26 mouse cellular contexts compared by ENCODE assay signal in genomic region chr2:35852971-35853370, GRCm38 (mm10).
A peak's percentile ranks its signal among the peaks of the same experiment; 100 is the strongest.
DNase-seq lines count a peak whose midpoint lies in the region; ATAC-seq lines count a peak whose summit lies in the region.
"Had no signal": no experiment of that assay in that cellular context is flagged by ENCODE, and none has a peak within 500 bp of the region (broad histone marks: within the 10 kb centered on the region; RNA-seq: fewer than 3 reads in every experiment).

No protein-coding gene starts in this region.

- peak; percentile 28; the same call in 1 of the 2 replicates for ATAC-seq in embryonic facial prominence, embryonic 14.5 days (ENCODE audit: low read depth)
- no peak for ATAC-seq in intestine, embryonic 16.5 days
- ATAC-seq in intestine, embryonic 15.5 days, result no peak
- ATAC-seq: activated CD4-positive, CD25-positive, alpha-beta regulatory T cell, adult 4 months; forebrain, embryonic 13.5 days; forebrain, embryonic 16.5 days; Patski had no signal

- H3K4me3 ChIP-seq in embryonic facial prominence, embryonic 14.5 days (ENCODE audit: low read depth, low read length), result no peak overlapping the region
- H3K4me3 ChIP-seq in embryonic facial prominence, embryonic 10.5 days, result no peak overlapping the region
- no peak overlapping the region for H3K4me3 ChIP-seq in intestine, embryonic 16.5 days (ENCODE audit: low read length)
- H3K4me3 ChIP-seq in intestine, embryonic 15.5 days (replicated peaks), result no peak overlapping the region
- H3K4me3 ChIP-seq: embryonic facial prominence, embryonic 15.5 days; erythroblast, embryonic 14.5 days; forebrain, embryonic 13.5 days; heart, embryonic 10.5 days; hindbrain, embryonic 12.5 days; hindbrain, embryonic 15.5 days had no signal

- H3K27ac ChIP-seq in embryonic facial prominence, embryonic 14.5 days (replicated peaks; ENCODE audit: low read depth, low read length), result no peak overlapping the region
- H3K27ac ChIP-seq in embryonic facial prominence, embryonic 10.5 days (replicated peaks), result no peak overlapping the region
- H3K27ac ChIP-seq in intestine, embryonic 16.5 days (ENCODE audit: low read length), result peak overlapping the region; percentile 34; the same call in 1 of the 2 replicates
- H3K27ac ChIP-seq in intestine, embryonic 15.5 days, result no peak overlapping the region
- H3K27ac ChIP-seq: embryonic facial prominence, embryonic 15.5 days; forebrain, embryonic 13.5 days; heart, embryonic 10.5 days; hindbrain, embryonic 12.5 days; hindbrain, embryonic 15.5 days had no signal

- H3K4me2 ChIP-seq in embryonic facial prominence, embryonic 14.5 days (ENCODE audit: low read depth, low read length), result no peak overlapping the region
- no peak overlapping the region for H3K4me2 ChIP-seq in intestine, embryonic 16.5 days (ENCODE audit: low read depth, low read length)
- H3K4me2 ChIP-seq in intestine, embryonic 15.5 days (replicated peaks), result no peak overlapping the region
- H3K4me2 ChIP-seq: embryonic facial prominence, embryonic 15.5 days; forebrain, embryonic 13.5 days; hindbrain, embryonic 12.5 days; hindbrain, embryonic 15.5 days had no signal

- no peaks in the 10 kb centered on the region for H3K36me3 ChIP-seq in embryonic facial prominence, embryonic 14.5 days (ENCODE audit: control insufficient read depth, insufficient read depth, low read length)
- no peaks in the 10 kb centered on the region for H3K36me3 ChIP-seq in embryonic facial prominence, embryonic 10.5 days (replicated peaks)
- H3K36me3 ChIP-seq in intestine, embryonic 16.5 days (ENCODE audit: control insufficient read depth, insufficient read depth, low read length), result no peaks in the 10 kb centered on the region
- no peaks in the 10 kb centered on the region for H3K36me3 ChIP-seq in intestine, embryonic 15.5 days
- H3K36me3 ChIP-seq: embryonic facial prominence, embryonic 15.5 days; G1E; heart, embryonic 10.5 days; hindbrain, embryonic 12.5 days; hindbrain, embryonic 15.5 days had no signal

- no peaks in the 10 kb centered on the region for H3K9me3 ChIP-seq in embryonic facial prominence, embryonic 14.5 days (ENCODE audit: control insufficient read depth, low read length)
- no peaks in the 10 kb centered on the region for H3K9me3 ChIP-seq in embryonic facial prominence, embryonic 10.5 days
- no peaks in the 10 kb centered on the region for H3K9me3 ChIP-seq in intestine, embryonic 16.5 days (ENCODE audit: control insufficient read depth, low read length)
- H3K9me3 ChIP-seq in intestine, embryonic 15.5 days, result no peaks in the 10 kb centered on the region
- H3K9me3 ChIP-seq: embryonic facial prominence, embryonic 15.5 days; forebrain, embryonic 13.5 days; G1E; heart, embryonic 10.5 days; hindbrain, embryonic 12.5 days; hindbrain, embryonic 15.5 days had no signal

- 48% methylated on average over 4 of the region's 4 CpGs for WGBS in embryonic facial prominence, embryonic 14.5 days
- WGBS in embryonic facial prominence, embryonic 10.5 days, result 68% methylated on average over 4 of the region's 4 CpGs
- 69% methylated on average over 4 of the region's 4 CpGs for WGBS in intestine, embryonic 16.5 days
- 75% methylated on average over 4 of the region's 4 CpGs for WGBS in intestine, embryonic 15.5 days

- H3K27me3 ChIP-seq in embryonic facial prominence, embryonic 14.5 days (replicated peaks; ENCODE audit: control insufficient read depth, insufficient read depth, low read length), result no peaks in the 10 kb centered on the region
- H3K27me3 ChIP-seq in embryonic facial prominence, embryonic 10.5 days (replicated peaks; ENCODE audit: low read depth, poor library complexity, severe bottlenecking), result peaks cover 16% of the 10 kb centered on the region
- H3K27me3 ChIP-seq in intestine, embryonic 16.5 days (replicated peaks; ENCODE audit: control insufficient read depth, insufficient read depth, low read length), result no peaks in the 10 kb centered on the region
- no peaks in the 10 kb centered on the region for H3K27me3 ChIP-seq in intestine, embryonic 15.5 days (replicated peaks)
- H3K27me3 ChIP-seq: embryonic facial prominence, embryonic 15.5 days; hindbrain, embryonic 12.5 days; hindbrain, embryonic 15.5 days; Patski had no signal

- H3K9ac ChIP-seq in embryonic facial prominence, embryonic 14.5 days (ENCODE audit: low read depth, low read length), result no peak overlapping the region
- no peak overlapping the region for H3K9ac ChIP-seq in intestine, embryonic 16.5 days (ENCODE audit: low read depth, low read length)
- H3K9ac ChIP-seq in intestine, embryonic 15.5 days, result no peak overlapping the region
- H3K9ac ChIP-seq: embryonic facial prominence, embryonic 15.5 days; forebrain, embryonic 13.5 days; hindbrain, embryonic 12.5 days; hindbrain, embryonic 15.5 days had no signal

- H3K4me1 ChIP-seq in embryonic facial prominence, embryonic 14.5 days (ENCODE audit: control insufficient read depth, insufficient read depth, low read length), result 0 out of 2 replicates have a peak, but pooled peaks cover 3% of the 10 kb centered on the region
- H3K4me1 ChIP-seq in embryonic facial prominence, embryonic 10.5 days, result peaks cover 43% of the 10 kb centered on the region
- peaks cover 14% of the 10 kb centered on the region for H3K4me1 ChIP-seq in intestine, embryonic 16.5 days (ENCODE audit: control insufficient read depth, insufficient read depth, low read length)
- H3K4me1 ChIP-seq in intestine, embryonic 15.5 days (replicated peaks), result peaks cover 4% of the 10 kb centered on the region

- DNase-seq in embryonic facial prominence, embryonic 14.5 days (ENCODE audit: low spot score), result no peak
- DNase-seq in embryonic facial prominence, embryonic 10.5 days (ENCODE audit: low spot score), result no peak
- DNase-seq in ZHBTc4 (ENCODE audit: low read depth, low spot score), result peak; percentile 50
- DNase-seq in layer of hippocampus, postnatal 25 days (ENCODE audit: extremely low spot score in 1 of 2, low spot score in 1 of 2), result no peak
- DNase-seq: adrenal gland, adult 8-10 months; adrenal gland, postnatal 25 days; cerebellum, adult 11-12 months; cerebellum, adult 8-10 months; cerebellum, postnatal 10 days; cerebellum, postnatal 36 days; embryo, embryonic 11 days; gastrocnemius, postnatal 14 days; heart, adult 18-20 months; kidney, adult 18-20 months had no signal
